Mouse (Mus musculus): Measurements from ENCODE around the gene Selenoi. TPM values are rescaled to one million over a fixed set of nuclear protein-coding genes. Genes with fewer than 3 reads are reported as not detected.

Selenoi gene
- polyA plus RNA-seq, 1 experiment, result 33.5 TPM

GRCm38 (mm10) chr5:30285944-30286799, 53.8 kb downstream of the Selenoi start:
- 49% methylated on average over 10 of the region's 10 CpGs for WGBS

GRCm38 (mm10) chr5:30287106-30287882, 54.9 kb downstream of the Selenoi start:
- Histone ChIP-seq H3K4me1 (ENCODE audit: control insufficient read depth, insufficient read depth, low read length) (no peaks in the 10 kb centered on the region), H3K4me3 (replicated peaks; ENCODE audit: extremely low read depth, low read depth, low read length) (no peak overlapping the region)
- WGBS, result 69% methylated on average over 9 of the region's 9 CpGs
- DNase-seq, result no peak
- TF ChIP-seq CTCF (IDR thresholded peaks at IDR 0.05; ENCODE audit: insufficient read depth, low read length) (no peak), POLR2A (IDR thresholded peaks at IDR 0.05; ENCODE audit: borderline replicate concordance, extremely low read depth, low read depth, low read length) (no peak)

More at GRCm38 (mm10) chr5:30285944-30286799, 53.8 kb downstream of the Selenoi start:
- DNase-seq, result no peak
- H3K4me1 ChIP-seq (ENCODE audit: control insufficient read depth, insufficient read depth, low read length), result no peaks in the 10 kb centered on the region
- TF ChIP-seq CTCF (IDR thresholded peaks at IDR 0.05; ENCODE audit: insufficient read depth, low read length), result no peak
- TF ChIP-seq POLR2A (IDR thresholded peaks at IDR 0.05; ENCODE audit: borderline replicate concordance, extremely low read depth, low read depth, low read length), result no peak
- no peak overlapping the region for H3K4me3 ChIP-seq (replicated peaks; ENCODE audit: extremely low read depth, low read depth, low read length)

Other genes starting within 250 kb of the Selenoi start
- gene Il6, start 219.5 kb upstream of the Selenoi start, polyA plus RNA-seq (2012; rRNA removed), result not detected in 2 replicates
- 9.7 and 12.2 TPM in 2 replicates for gene Tyms, start 159.0 kb upstream of the Selenoi start, polyA plus RNA-seq (2012; rRNA removed)
- gene Garem2, start 127.4 kb upstream of the Selenoi start, polyA plus RNA-seq (2012; rRNA removed), result 0.09 and 0.15 TPM in 2 replicates
- gene 3110082J24Rik, start 126.5 kb upstream of the Selenoi start, polyA plus RNA-seq (2012; rRNA removed), result not detected in 2 replicates
- gene Hadha, start 77.4 kb upstream of the Selenoi start, polyA plus RNA-seq (2012; rRNA removed), result 36.2 and 64.3 TPM in 2 replicates
- gene Hadhb, start 77.3 kb upstream of the Selenoi start, polyA plus RNA-seq (2012; rRNA removed), result 49.3 and 112 TPM in 2 replicates
- gene Adgrf3, start 26.9 kb upstream of the Selenoi start, polyA plus RNA-seq (2012; rRNA removed), result 0.15 and 0.27 TPM in 2 replicates
- gene Drc1, start 48.8 kb downstream of the Selenoi start, polyA plus RNA-seq (2012; rRNA removed), result 1.3 and 3.1 TPM in 2 replicates
- gene Otof, start 229.4 kb downstream of the Selenoi start, polyA plus RNA-seq (2012; rRNA removed), result 0.26 TPM in 2 replicates
- 24.4 and 25.3 TPM in 2 replicates for gene 1700001C02Rik, start 233.5 kb downstream of the Selenoi start, polyA plus RNA-seq (2012; rRNA removed)

Measured in lung, adult 2 months (tissue).